Mouse (Mus musculus) CH12.LX (cell line): ENCODE results near the gene Kif21b. TPM values are rescaled to one million over a fixed set of nuclear protein-coding genes. Genes with fewer than 3 reads are reported as not detected.
A peak's percentile ranks its signal among the peaks of the same experiment; 100 is the strongest.

Experiments
- DNase-seq: peaks from one replicate; pipeline ENCODE4 v3.0.0-alpha.2; 2013; ENCODE audit errors: extremely low read depth
- H3K27ac ChIP-seq: 2 replicates; pipeline ENCODE4 v1.5.1; 2012; ENCODE audit warnings: low read depth, mild to moderate bottlenecking, control low read depth, moderate library complexity; ENCODE audit not compliant: insufficient read depth
- H3K27me3 ChIP-seq: replicated peaks from 2 replicates; pipeline ENCODE3; 2012; ENCODE audit warnings: inconsistent platforms
- H3K36me3 ChIP-seq, 2 experiments: replicated peaks in 1 of 2; 2 replicates each; pipeline versions ENCODE3 to v1.6.1; 2012; ENCODE audit warnings: inconsistent platforms in 1 of 2, low read length in 1 of 2, mild to moderate bottlenecking in 1 of 2, mixed read lengths in 1 of 2, moderate library complexity in 1 of 2; ENCODE audit not compliant: control insufficient read depth in 1 of 2, insufficient read depth in 1 of 2
- H3K4me1 ChIP-seq, 2 experiments: 2 replicates each; pipeline ENCODE4 v1.6.1; 2012; ENCODE audit warnings: inconsistent platforms in 1 of 2, moderate library complexity in 1 of 2; ENCODE audit not compliant: insufficient read depth in 2 of 2, control insufficient read depth in 1 of 2
- H3K4me2 ChIP-seq: 2 replicates; pipeline ENCODE4 v1.6.1; 2012; ENCODE audit warnings: low read depth, mild to moderate bottlenecking, control low read depth; ENCODE audit not compliant: poor library complexity, insufficient read depth, severe bottlenecking
- H3K4me3 ChIP-seq, 3 experiments: fragments of 150-350 bp in 1 of 3; sonication (generic) in 1 of 3; replicated peaks in 1 of 3; 2 replicates each; pipeline versions ENCODE3 to v1.5.1; 2011 to 2012; ENCODE audit warnings: low read depth in 2 of 3, low read length in 2 of 3, mild to moderate bottlenecking in 2 of 3, moderate library complexity in 2 of 3, control low read depth in 1 of 3, improper control_type of control experiment in 1 of 3, inconsistent platforms in 1 of 3, mixed read lengths in 1 of 3; ENCODE audit not compliant: poor library complexity in 1 of 3
- H3K79me2 ChIP-seq: replicated peaks from 2 replicates; pipeline ENCODE4 v1.6.1; 2012; ENCODE audit warnings: mild to moderate bottlenecking, moderate library complexity; ENCODE audit not compliant: control insufficient read depth, poor library complexity, insufficient read depth, severe bottlenecking; ENCODE audit errors: extremely low read depth
- H3K9ac ChIP-seq: 2 replicates; pipeline ENCODE4 v1.6.1; 2012; ENCODE audit warnings: low read depth, mild to moderate bottlenecking, control low read depth, moderate library complexity; ENCODE audit not compliant: insufficient read depth
- H3K9me3 ChIP-seq: replicated peaks from 2 replicates; pipeline ENCODE3; 2012; ENCODE audit warnings: low read length, inconsistent platforms, mixed read lengths
- BHLHE40 ChIP-seq: IDR thresholded peaks from 2 replicates; pipeline ENCODE4 v1.6.1; 2011; ENCODE audit warnings: mild to moderate bottlenecking, low read depth, low read length, improper control_type of control experiment
- CHD2 ChIP-seq: IDR thresholded peaks from 2 replicates; pipeline ENCODE4 v1.6.1; 2011; ENCODE audit warnings: low read length, improper control_type of control experiment
- CTCF ChIP-seq, 2 experiments: IDR thresholded peaks in 1 of 2; conservative IDR thresholded peaks in 1 of 2; 2 replicates each; pipeline ENCODE4 v1.5.1; 2011 to 2012; ENCODE audit warnings: low read depth in 2 of 2, low read length in 2 of 2, improper control_type of control experiment in 1 of 2, inconsistent platforms in 1 of 2, mild to moderate bottlenecking in 1 of 2, moderate library complexity in 1 of 2
- E2F4 ChIP-seq: IDR thresholded peaks from 2 replicates; pipeline ENCODE4 v1.6.1; 2011; ENCODE audit warnings: low read depth, low read length, improper control_type of control experiment; ENCODE audit not compliant: insufficient replicate concordance
- ELF1 ChIP-seq: IDR thresholded peaks from 2 replicates; pipeline ENCODE4 v1.6.1; 2014; ENCODE audit warnings: low read depth, mild to moderate bottlenecking, inconsistent platforms, low read length, improper control_type of control experiment
- EP300 ChIP-seq: IDR thresholded peaks from 2 replicates; pipeline ENCODE4 v1.6.1; 2011; ENCODE audit warnings: low read length, improper control_type of control experiment
- GABPA ChIP-seq: IDR thresholded peaks from 2 replicates; pipeline ENCODE4 v1.6.1; 2012; ENCODE audit warnings: low read depth, low read length, improper control_type of control experiment, inconsistent platforms; ENCODE audit not compliant: insufficient replicate concordance
- HCFC1 ChIP-seq: IDR thresholded peaks from 2 replicates; pipeline ENCODE4 v1.6.1; 2012; ENCODE audit warnings: low read depth, mild to moderate bottlenecking, inconsistent platforms, low read length, improper control_type of control experiment
- IRF4 ChIP-seq: IDR thresholded peaks from 2 replicates; pipeline ENCODE4 v1.6.1; 2014; ENCODE audit warnings: low read depth, mild to moderate bottlenecking, inconsistent platforms, low read length, improper control_type of control experiment
- JUN ChIP-seq: IDR thresholded peaks from 2 replicates; pipeline ENCODE4 v1.6.1; 2011; ENCODE audit warnings: low read depth, mild to moderate bottlenecking, low read length, improper control_type of control experiment, moderate library complexity; ENCODE audit not compliant: insufficient read depth
- JUND ChIP-seq: conservative IDR thresholded peaks from 2 replicates; pipeline ENCODE4 v1.6.1; 2011; ENCODE audit warnings: low read depth, low read length, improper control_type of control experiment
- KAT2A ChIP-seq: IDR thresholded peaks from 2 replicates; pipeline ENCODE4 v1.6.1; 2012; ENCODE audit warnings: low read length, improper control_type of control experiment, inconsistent platforms; ENCODE audit not compliant: insufficient replicate concordance
- MAFK ChIP-seq: IDR thresholded peaks from 2 replicates; pipeline ENCODE4 v1.6.1; 2011; ENCODE audit warnings: low read length, improper control_type of control experiment; ENCODE audit not compliant: insufficient replicate concordance
- MAX ChIP-seq: IDR thresholded peaks from 2 replicates; pipeline ENCODE4 v1.6.1; 2011; ENCODE audit warnings: low read length, improper control_type of control experiment
- MAZ ChIP-seq: IDR thresholded peaks from 2 replicates; pipeline ENCODE4 v1.6.1; 2012; ENCODE audit warnings: low read depth, mild to moderate bottlenecking, inconsistent platforms, low read length, improper control_type of control experiment, moderate library complexity
- MEF2A ChIP-seq: IDR thresholded peaks from 2 replicates; pipeline ENCODE4 v1.6.1; 2014; ENCODE audit warnings: low read depth, mild to moderate bottlenecking, inconsistent platforms, low read length, improper control_type of control experiment, borderline replicate concordance
- MXI1 ChIP-seq: IDR thresholded peaks from 2 replicates; pipeline ENCODE4 v1.6.1; 2011; ENCODE audit warnings: mild to moderate bottlenecking, low read depth, low read length, improper control_type of control experiment
- NELFE ChIP-seq: IDR thresholded peaks from 2 replicates; pipeline ENCODE4 v1.6.1; 2011; ENCODE audit warnings: low read depth, low read length, improper control_type of control experiment
- NRF1 ChIP-seq: IDR thresholded peaks from 2 replicates; pipeline ENCODE4 v1.6.1; 2014; ENCODE audit warnings: low read depth, mild to moderate bottlenecking, inconsistent platforms, low read length, improper control_type of control experiment, moderate library complexity
- POLR2A ChIP-seq: IDR thresholded peaks from 2 replicates; pipeline ENCODE4 v1.6.1; 2011; ENCODE audit warnings: low read depth, mild to moderate bottlenecking, improper control_type of control experiment, low read length
- POLR2AphosphoS2 ChIP-seq: IDR thresholded peaks from 2 replicates; pipeline ENCODE4 v1.6.1; 2011; ENCODE audit warnings: low read depth, low read length, improper control_type of control experiment
- SIN3A ChIP-seq: IDR thresholded peaks from 2 replicates; pipeline ENCODE4 v1.6.1; 2012; ENCODE audit warnings: low read length, improper control_type of control experiment, inconsistent platforms
- SMC3 ChIP-seq: IDR thresholded peaks from 2 replicates; pipeline ENCODE4 v1.6.1; 2011; ENCODE audit warnings: low read depth, low read length, improper control_type of control experiment
- TBP ChIP-seq: conservative IDR thresholded peaks from 2 replicates; pipeline ENCODE4 v1.6.1; 2011; ENCODE audit warnings: low read depth, low read length, improper control_type of control experiment
- TCF12 ChIP-seq: IDR thresholded peaks from 2 replicates; pipeline ENCODE4 v1.6.1; 2014; ENCODE audit warnings: low read depth, mild to moderate bottlenecking, inconsistent platforms, low read length, improper control_type of control experiment
- UBTF ChIP-seq: IDR thresholded peaks from 2 replicates; pipeline ENCODE4 v1.6.1; 2012; ENCODE audit warnings: low read depth, mild to moderate bottlenecking, inconsistent platforms, low read length, improper control_type of control experiment, moderate library complexity
- USF1 ChIP-seq: IDR thresholded peaks from 2 replicates; pipeline ENCODE4 v1.6.1; 2014; ENCODE audit warnings: low read depth, mild to moderate bottlenecking, inconsistent platforms, low read length, improper control_type of control experiment
- USF2 ChIP-seq: conservative IDR thresholded peaks from 2 replicates; pipeline ENCODE4 v1.6.1; 2011; ENCODE audit warnings: low read depth, low read length, improper control_type of control experiment
- ZC3H11A ChIP-seq: IDR thresholded peaks from 2 replicates; pipeline ENCODE4 v1.6.1; 2012; ENCODE audit warnings: low read depth, mild to moderate bottlenecking, inconsistent platforms, low read length, improper control_type of control experiment
- ZMIZ1 ChIP-seq: IDR thresholded peaks from 2 replicates; pipeline ENCODE4 v1.6.1; 2012; ENCODE audit warnings: low read depth, mild to moderate bottlenecking, inconsistent platforms, low read length, improper control_type of control experiment
- dilution Hi-C: fragments of 300-500 bp; cut with MboI; formaldehyde crosslinking; loops from 2 replicates; pipeline ENCODE4 v1.14.3; 2020; ENCODE audit warnings: low sequenced_read_pairs; ENCODE audit not compliant: extremely low pct_unique_long_range_greater_than_20kb, extremely low pct_ligation_motif_present
- in situ Hi-C: fragments of 300-500 bp; cut with MboI; formaldehyde crosslinking; loops from 3 replicates; pipeline ENCODE4 v1.14.3; 2019; ENCODE audit warnings: low sequenced_read_pairs, low pct_ligation_motif_present, low pct_unique_long_range_greater_than_20kb, mixed read lengths
- polyA plus RNA-seq: library from polyadenylated mRNA; unstranded; fragments of >175 nt; gene quantifications from 2 replicates; pipeline ENCODE4 v1.2.1, GENCODE M21; 2012; ENCODE audit warnings: low read depth; ENCODE audit not compliant: insufficient read length
- total RNA-seq, 2 experiments: library from RNA; depleted of rRNA; stranded (reverse); fragments of 300-350 nt in 1 of 2; fragments of >200 nt in 1 of 2; gene quantifications; 2 replicates each; pipeline ENCODE4 v1.2.3; 2012 to 2014

Kif21b gene
- total RNA-seq (2012; rRNA removed), result 21.1 and 26.2 TPM in 2 replicates
- 6.0 and 7.3 TPM in 2 replicates for total RNA-seq (2014; rRNA removed)
- polyA plus RNA-seq, result 22.6 and 32.4 TPM in 2 replicates

GRCm38 (mm10) chr1:136130951-136131558 is at the start of gene Kif21b:
Gene Kif21b, plus strand, starts transcription at chr1:136131389.
- Histone ChIP-seq H3K27ac (peak within 1 kb of the TSS; percentile 77), H3K9ac (peak within 1 kb of the TSS; percentile 95), H3K36me3 (peaks cover 20 to 33% of the 10 kb centered on the region in 2 experiments), H3K4me3 (peak within 1 kb of the TSS; percentile 93 to 99 (median 95)), H3K4me1 (peaks cover 33 to 75% of the 10 kb centered on the region in 2 experiments), H3K27me3 (no peaks in the 10 kb centered on the region), H3K9me3 (no peaks in the 10 kb centered on the region), H3K4me2 (peak within 1 kb of the TSS; percentile 65), H3K79me2 (peaks cover 14% of the 10 kb centered on the region)
- TF ChIP-seq SIN3A, result peak; percentile 70; the same call in 1 of the 2 replicates
- TF ChIP-seq TBP, result peak; percentile 82
- no peak for TF ChIP-seq MEF2A
- no peak for TF ChIP-seq BHLHE40
- peak; percentile 87 for TF ChIP-seq MXI1
- TF ChIP-seq NRF1, result peak; percentile 64
- no peak for TF ChIP-seq CHD2
- TF ChIP-seq ELF1, result 0 out of 2 replicates have a peak, but pooled peaks have one; percentile 10
- peak; percentile 83 for TF ChIP-seq MAZ
- peak; percentile 39; the same call in 1 of the 2 replicates for TF ChIP-seq TCF12
- peak; percentile 95 for TF ChIP-seq ZMIZ1
- TF ChIP-seq SMC3, result no peak
- TF ChIP-seq NELFE, result peak; percentile 84
- 0 out of 2 replicates have a peak, but pooled peaks have one; percentile 48 for TF ChIP-seq POLR2AphosphoS2
- peak; percentile 90 for TF ChIP-seq POLR2A
- TF ChIP-seq IRF4, result peak; percentile 39; the same call in 1 of the 2 replicates
- no peak for TF ChIP-seq MAFK
- DNase-seq, result peak; percentile 89
- dilution Hi-C loops, result no loop called here
- in situ Hi-C loops, result loop anchor here (10.0 kb wide), 1 partner anchor 366 kb away; the partner anchor contains the start of gene Phlda3

GRCm38 (mm10) chr1:136085988-136086685 is 45.1 kb upstream of the Kif21b start:
- dilution Hi-C loops, result no loop called here

More at GRCm38 (mm10) chr1:136085988-136086685, 45.1 kb upstream of the Kif21b start:
- in situ Hi-C loops, result no loop called here
- H3K9ac ChIP-seq, result no peak overlapping the region
- TF ChIP-seq JUND, result no peak
- no peak for TF ChIP-seq E2F4
- TF ChIP-seq CTCF (conservative IDR thresholded peaks at IDR 0.05 in 1 of 2, IDR thresholded peaks at IDR 0.05 in 1 of 2; ENCODE audit: low read depth in 2 of 2, low read length in 2 of 2), result no peak
- no peak for TF ChIP-seq SIN3A
- no peak for TF ChIP-seq POLR2AphosphoS2
- TF ChIP-seq JUN, result no peak
- TF ChIP-seq ZC3H11A, result no peak
- no peak for TF ChIP-seq ELF1
- TF ChIP-seq KAT2A, result no peak
- TF ChIP-seq GABPA, result no peak
- TF ChIP-seq MAX, result no peak
- no peak for TF ChIP-seq MAFK
- TF ChIP-seq EP300, result no peak
- no peak for TF ChIP-seq HCFC1
- TF ChIP-seq USF1, result no peak
- TF ChIP-seq USF2, result no peak
- no peak for TF ChIP-seq UBTF
- no peak overlapping the region for H3K4me2 ChIP-seq
- H3K4me1 ChIP-seq, result no peaks in the 10 kb centered on the region
- DNase-seq, result no peak
- peaks cover 2% of the 10 kb centered on the region for H3K9me3 ChIP-seq
- no peaks in the 10 kb centered on the region for H3K36me3 ChIP-seq
- H3K27ac ChIP-seq, result no peak overlapping the region
- peaks cover 70% of the 10 kb centered on the region for H3K27me3 ChIP-seq
- H3K4me3 ChIP-seq, result no peak overlapping the region
- H3K79me2 ChIP-seq, result no peaks in the 10 kb centered on the region
